Mouse (Mus musculus) embryonic facial prominence, embryonic 13.5 days (tissue): ENCODE data around the gene Oxsr1. TPM values are rescaled to one million over a fixed set of nuclear protein-coding genes. Genes with fewer than 3 reads are reported as not detected.
"Not testable (repeated sequence)": the region's sequence is repeated elsewhere in the genome, so short reads cannot be mapped to it uniquely, and the experiment has no call there.

Experiments used
- ATAC-seq: fragments of 200-750 bp; cut with Nextera tagmentation; 2 replicates; pipeline ENCODE4 v1.8.0; 2017; ENCODE audit warnings: low read depth; ENCODE audit not compliant: insufficient number of reproducible peaks, insufficient read depth, low FRiP score, low TSS enrichment
- H3K27ac ChIP-seq: fragments of 300-500 bp; sonication (generic); 2 replicates; pipeline ENCODE4 v1.5.1; 2015; ENCODE audit warnings: moderate library complexity, mild to moderate bottlenecking, inconsistent platforms
- H3K27me3 ChIP-seq: fragments of 300-500 bp; sonication (generic); 2 replicates; pipeline ENCODE4 v1.6.1; 2015; ENCODE audit warnings: mild to moderate bottlenecking, inconsistent platforms
- H3K36me3 ChIP-seq: fragments of 300-500 bp; sonication (generic); 2 replicates; pipeline ENCODE4 v1.6.1; 2015; ENCODE audit warnings: mild to moderate bottlenecking, inconsistent platforms
- H3K4me1 ChIP-seq: fragments of 300-500 bp; sonication (generic); 2 replicates; pipeline ENCODE4 v1.6.1; 2015; ENCODE audit warnings: inconsistent platforms
- H3K4me2 ChIP-seq: fragments of 300-500 bp; sonication (generic); 2 replicates; pipeline ENCODE4 v1.6.1; 2015; ENCODE audit warnings: moderate library complexity, mild to moderate bottlenecking, inconsistent platforms
- H3K4me3 ChIP-seq: fragments of 300-500 bp; sonication (generic); 2 replicates; pipeline ENCODE4 v1.5.1; 2015; ENCODE audit warnings: mild to moderate bottlenecking, inconsistent platforms
- H3K9ac ChIP-seq: fragments of 300-500 bp; sonication (generic); 2 replicates; pipeline ENCODE4 v1.6.1; 2015; ENCODE audit warnings: mild to moderate bottlenecking, inconsistent platforms
- H3K9me3 ChIP-seq: fragments of 300-500 bp; sonication (generic); 2 replicates; pipeline ENCODE4 v1.6.1; 2016; ENCODE audit warnings: inconsistent platforms
- WGBS: fragments of 180-500 bp; shearing (Covaris S2); methylation state at CpG from one replicate; pipeline ENCODE4 v1.1.7; 2015; ENCODE audit warnings: mixed read lengths; 5-methylcytosine and 5-hydroxymethylcytosine counted together
- polyA plus RNA-seq: library from polyadenylated mRNA; unstranded; fragments of >200 nt; fragmentation: Nextera tagmentation; extraction: Ambion mirVana; gene quantifications from 2 replicates; pipeline ENCODE4 v1.2.1, GENCODE M21; 2015

Gene Oxsr1
- polyA plus RNA-seq, 1 experiment from 2014 or later, result 11.7 TPM

DNA sequence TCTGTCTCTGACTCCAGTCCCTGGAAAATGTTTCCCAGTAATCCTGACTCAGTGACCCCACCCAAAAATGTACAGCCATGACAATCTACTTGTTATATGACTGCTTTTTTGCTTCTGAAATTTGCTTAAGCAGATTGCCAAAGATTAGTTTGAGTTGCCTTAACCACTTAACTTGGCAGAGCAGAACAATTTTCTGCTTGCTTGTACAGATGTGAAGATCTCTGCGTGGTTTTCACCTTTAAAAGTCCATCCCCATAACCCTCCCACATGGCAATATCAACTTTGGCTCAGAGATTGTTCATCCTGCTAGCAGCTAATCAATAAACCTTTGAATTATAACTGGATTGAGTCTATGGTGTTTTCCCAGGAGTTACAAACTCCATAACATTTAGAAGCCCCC, 13.2 kb downstream of the Oxsr1 start:
- 77% methylated on average over 1 of the region's 1 CpGs for WGBS
- H3K4me3 ChIP-seq, result no peak overlapping the region
- no peaks in the 10 kb centered on the region for H3K36me3 ChIP-seq
- ATAC-seq, result no peak
- no peaks in the 10 kb centered on the region for H3K27me3 ChIP-seq
- no peak overlapping the region for H3K27ac ChIP-seq
- H3K9ac ChIP-seq, result no peak overlapping the region
- no peaks in the 10 kb centered on the region for H3K4me1 ChIP-seq
- no peaks in the 10 kb centered on the region for H3K9me3 ChIP-seq
- H3K4me2 ChIP-seq, result no peak overlapping the region

DNA sequence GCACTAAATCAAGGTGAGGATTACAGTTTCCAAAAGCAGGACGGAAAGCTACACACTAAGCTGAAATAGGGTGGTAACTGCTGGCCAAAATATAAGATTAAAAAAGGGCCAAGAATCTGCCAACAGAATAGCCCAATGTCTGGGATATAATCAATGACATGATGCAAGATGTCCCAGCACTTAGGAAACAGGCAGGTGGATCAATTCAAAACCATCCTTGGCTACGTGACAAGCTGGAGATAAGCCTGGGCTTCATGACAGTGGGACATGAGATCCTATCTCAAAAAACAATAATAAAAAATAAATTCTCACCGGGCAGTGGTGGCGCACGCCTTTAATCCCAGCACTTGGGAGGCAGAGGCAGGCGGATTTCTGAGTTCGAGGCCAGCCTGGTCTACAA, 16.4 kb downstream of the Oxsr1 start:
- Histone ChIP-seq H3K4me2 (no peak overlapping the region), H3K9ac (no peak overlapping the region), H3K27ac (no peak overlapping the region), H3K4me1 (no peaks in the 10 kb centered on the region), H3K36me3 (peaks cover 15% of the 10 kb centered on the region), H3K27me3 (no peaks in the 10 kb centered on the region), H3K4me3 (no peak overlapping the region), H3K9me3 (no peaks in the 10 kb centered on the region)
- no peak for ATAC-seq
- 92% methylated on average over 7 of the region's 7 CpGs for WGBS

DNA sequence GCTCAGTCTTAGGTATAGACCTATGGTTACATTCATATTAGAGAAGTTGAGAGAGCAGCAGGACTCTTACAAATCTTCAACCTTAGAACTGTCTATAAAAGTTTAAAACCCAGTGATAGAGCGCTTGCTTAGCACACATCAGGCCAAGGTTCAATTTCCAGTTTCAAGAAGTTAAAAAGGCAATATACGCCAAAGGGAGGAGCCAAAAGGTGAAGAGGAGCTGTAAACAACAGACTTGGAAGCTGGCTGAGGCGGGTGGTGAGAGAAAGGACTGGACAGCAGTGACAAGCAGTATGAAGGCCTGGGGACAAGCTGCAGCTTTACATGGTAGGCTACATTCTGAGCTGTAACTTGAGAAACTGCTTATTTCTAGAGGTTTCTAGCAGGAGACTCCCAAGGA, 23.7 kb downstream of the Oxsr1 start:
- Histone ChIP-seq H3K27me3 (no peaks in the 10 kb centered on the region), H3K9me3 (no peaks in the 10 kb centered on the region), H3K9ac (no peak overlapping the region), H3K4me2 (no peak overlapping the region), H3K4me1 (no peaks in the 10 kb centered on the region), H3K27ac (no peak overlapping the region), H3K4me3 (no peak overlapping the region), H3K36me3 (peaks cover 18% of the 10 kb centered on the region)
- 88% methylated on average over 3 of the region's 3 CpGs for WGBS
- no peak for ATAC-seq

DNA sequence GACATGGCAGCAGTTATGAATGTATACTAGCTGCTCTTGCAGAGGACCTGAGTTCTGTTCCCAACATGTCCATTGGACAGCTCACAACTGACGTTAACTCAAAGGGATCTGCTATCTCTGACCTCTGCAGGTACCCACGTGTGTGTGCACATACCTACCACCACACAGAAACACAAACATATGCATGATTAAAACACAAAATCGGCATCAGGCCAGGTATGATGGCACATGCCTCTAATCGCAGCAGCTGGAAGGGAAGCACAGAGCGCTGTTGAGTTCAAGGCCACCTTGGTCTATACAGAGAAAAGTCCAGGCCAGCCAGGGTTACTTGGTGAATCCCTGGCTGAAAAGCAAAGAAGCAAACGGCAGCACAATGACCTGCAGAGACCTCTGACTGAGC, 24.5 kb downstream of the Oxsr1 start:
- H3K27me3 ChIP-seq, result no peaks in the 10 kb centered on the region
- no peak overlapping the region for H3K4me2 ChIP-seq
- peaks cover 18% of the 10 kb centered on the region for H3K36me3 ChIP-seq
- H3K4me1 ChIP-seq, result no peaks in the 10 kb centered on the region
- no peak overlapping the region for H3K9ac ChIP-seq
- WGBS, result 85% methylated on average over 6 of the region's 6 CpGs
- no peak overlapping the region for H3K27ac ChIP-seq
- H3K9me3 ChIP-seq, result no peaks in the 10 kb centered on the region
- H3K4me3 ChIP-seq, result no peak overlapping the region
- ATAC-seq, result no peak

DNA sequence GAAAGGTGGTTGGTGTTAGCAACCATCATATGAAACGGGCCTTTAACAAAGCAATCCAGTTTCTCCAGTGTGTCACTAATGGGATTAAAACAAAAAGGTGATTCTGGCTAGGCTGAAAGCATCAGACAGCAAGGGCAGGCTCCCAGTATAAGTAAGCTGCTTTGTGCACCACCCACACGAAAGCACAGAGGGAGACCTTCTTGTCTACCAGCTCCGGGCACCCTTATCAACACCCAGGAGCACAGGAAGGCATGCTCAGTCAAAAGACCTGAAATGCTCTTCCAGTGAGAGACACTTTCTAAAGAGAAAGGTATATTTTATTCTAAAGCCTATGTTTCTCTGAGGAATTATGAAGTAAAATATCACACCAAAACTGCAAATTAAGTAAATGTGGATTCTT, 31.4 kb downstream of the Oxsr1 start:
- ATAC-seq, result no peak
- WGBS, result 90% methylated on average over 3 of the region's 3 CpGs
- no peak overlapping the region for H3K4me3 ChIP-seq

DNA sequence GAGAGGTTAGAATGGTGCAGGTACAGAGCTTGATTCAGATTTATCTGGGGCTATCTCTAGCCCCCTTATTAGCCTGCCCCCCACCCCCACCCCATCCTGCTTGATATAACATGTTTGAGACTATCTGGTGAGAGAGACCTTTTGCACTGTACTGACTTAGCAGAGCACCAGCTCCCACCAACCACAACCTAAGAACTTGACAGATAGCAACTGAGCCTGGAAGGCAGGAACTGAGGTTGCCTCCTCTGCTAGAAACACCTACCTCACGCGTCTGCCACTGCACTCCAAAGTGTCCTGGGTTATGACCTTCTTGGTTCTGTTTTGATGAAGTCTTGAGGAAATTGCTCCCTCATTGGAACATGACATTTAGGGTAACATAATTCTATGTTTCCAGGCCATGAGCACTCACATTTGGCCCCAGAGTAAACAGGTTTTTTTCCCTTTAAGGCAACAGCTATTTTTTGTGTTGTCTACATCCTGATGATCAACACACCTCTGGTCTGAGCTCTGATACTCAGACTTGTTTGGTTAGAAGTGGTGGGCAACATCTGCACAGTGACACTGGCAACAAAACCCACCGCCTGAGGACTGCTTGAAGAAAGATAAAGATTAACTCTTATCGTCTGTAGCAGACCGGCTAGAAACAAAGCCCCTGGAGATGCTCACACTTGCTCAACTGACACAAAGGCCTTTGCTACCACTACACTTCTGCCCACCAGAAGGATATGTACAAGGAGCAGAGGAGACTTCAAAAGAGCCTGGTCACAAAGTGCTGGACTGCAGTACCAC, 41.1 kb downstream of the Oxsr1 start:
- H3K4me2 ChIP-seq, result no peak overlapping the region
- H3K36me3 ChIP-seq, result peaks cover 15% of the 10 kb centered on the region
- H3K9me3 ChIP-seq, result no peaks in the 10 kb centered on the region
- no peaks in the 10 kb centered on the region for H3K27me3 ChIP-seq
- no peak overlapping the region for H3K9ac ChIP-seq
- no peak for ATAC-seq
- H3K4me3 ChIP-seq, result no peak overlapping the region
- 88% methylated on average over 5 of the region's 5 CpGs for WGBS
- H3K4me1 ChIP-seq, result no peaks in the 10 kb centered on the region
- H3K27ac ChIP-seq, result no peak overlapping the region

More for the DNA sequence above, 31.4 kb downstream of the Oxsr1 start:
- H3K27me3 ChIP-seq, result no peaks in the 10 kb centered on the region
- no peak overlapping the region for H3K9ac ChIP-seq
- no peaks in the 10 kb centered on the region for H3K4me1 ChIP-seq
- no peak overlapping the region for H3K4me2 ChIP-seq
- peaks cover 8% of the 10 kb centered on the region; the same call in 1 of the 2 replicates for H3K36me3 ChIP-seq
- H3K27ac ChIP-seq, result no peak overlapping the region
- no peaks in the 10 kb centered on the region for H3K9me3 ChIP-seq

DNA sequence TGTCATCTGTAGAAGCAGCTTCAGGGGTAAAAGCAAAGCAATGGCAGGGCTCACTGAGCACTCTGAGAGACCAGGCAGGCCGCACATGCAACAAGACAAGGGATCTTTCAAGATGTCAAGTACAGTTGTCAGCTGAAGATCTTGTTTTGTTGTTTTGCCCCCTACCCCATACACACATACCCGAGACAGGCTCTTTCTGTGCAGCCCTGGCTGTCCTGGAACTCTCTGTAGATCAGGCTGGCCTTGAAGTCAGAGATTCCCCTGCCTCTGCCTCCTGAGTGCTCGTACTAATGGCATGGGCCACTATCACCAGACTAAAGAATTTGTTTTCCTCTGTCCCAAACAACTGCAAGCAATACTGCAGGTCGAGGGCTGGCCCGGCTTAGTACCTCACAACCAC, 44.2 kb downstream of the Oxsr1 start:
- H3K9ac ChIP-seq, result no peak overlapping the region
- H3K4me2 ChIP-seq, result no peak overlapping the region
- H3K27ac ChIP-seq, result no peak overlapping the region
- peaks cover 15% of the 10 kb centered on the region for H3K36me3 ChIP-seq
- no peak for ATAC-seq
- 94% methylated on average over 5 of the region's 5 CpGs for WGBS
- H3K27me3 ChIP-seq, result no peaks in the 10 kb centered on the region
- H3K9me3 ChIP-seq, result no peaks in the 10 kb centered on the region
- H3K4me1 ChIP-seq, result no peaks in the 10 kb centered on the region
- H3K4me3 ChIP-seq, result no peak overlapping the region

DNA sequence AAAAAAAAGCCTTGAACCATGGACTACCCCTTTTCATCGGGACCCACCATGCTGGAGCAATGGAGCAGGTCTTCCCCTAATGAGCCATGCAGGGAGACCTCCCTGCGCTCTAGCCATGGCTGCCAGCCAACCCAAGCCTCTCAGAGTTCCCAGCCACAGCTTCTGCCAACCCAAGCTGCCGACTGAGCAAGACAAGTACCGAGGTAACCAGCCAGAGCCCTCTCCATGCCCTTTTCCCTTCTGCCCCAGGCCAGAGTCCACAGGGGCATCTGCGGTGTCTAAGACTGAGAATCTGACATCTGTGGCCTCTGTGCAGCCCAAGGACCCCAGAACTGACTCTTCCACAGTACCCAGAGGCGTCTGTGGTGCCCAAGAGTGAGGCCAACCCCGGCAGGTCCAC, 45.9 kb downstream of the Oxsr1 start:
- Histone ChIP-seq H3K4me1 (no peaks in the 10 kb centered on the region), H3K9ac (no peak overlapping the region), H3K9me3 (no peaks in the 10 kb centered on the region), H3K27me3 (no peaks in the 10 kb centered on the region), H3K4me2 (no peak overlapping the region), H3K27ac (no peak overlapping the region), H3K36me3 (peaks cover 16% of the 10 kb centered on the region), H3K4me3 (no peak overlapping the region)
- ATAC-seq, result no peak
- WGBS, result 85% methylated on average over 7 of the region's 7 CpGs

DNA sequence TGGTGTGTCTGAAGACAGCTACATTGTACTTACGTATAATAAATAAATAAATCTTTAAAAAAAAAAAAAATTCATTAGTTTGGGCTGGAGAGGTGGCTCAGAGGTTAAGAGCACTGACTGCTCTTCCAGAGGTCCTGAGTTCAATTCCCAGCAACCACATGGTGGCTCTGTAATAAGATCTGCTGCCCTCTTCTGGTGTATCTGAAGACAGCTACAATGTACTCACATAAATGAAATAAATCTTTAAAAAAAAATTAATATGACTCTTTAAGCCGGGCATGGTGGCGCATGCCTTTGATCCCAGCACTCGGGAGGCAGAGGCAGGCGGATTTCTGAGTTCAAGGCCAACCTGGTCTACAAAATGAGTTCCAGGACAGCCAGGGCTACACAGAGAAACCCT, 47.4 kb downstream of the Oxsr1 start:
- peaks cover 13% of the 10 kb centered on the region for H3K36me3 ChIP-seq
- not testable (repeated sequence) for ATAC-seq, H3K9ac ChIP-seq, H3K9me3 ChIP-seq, H3K4me3 ChIP-seq, H3K27me3 ChIP-seq, H3K4me1 ChIP-seq, H3K27ac ChIP-seq, H3K4me2 ChIP-seq
- WGBS, result 95% methylated on average over 5 of the region's 5 CpGs

DNA sequence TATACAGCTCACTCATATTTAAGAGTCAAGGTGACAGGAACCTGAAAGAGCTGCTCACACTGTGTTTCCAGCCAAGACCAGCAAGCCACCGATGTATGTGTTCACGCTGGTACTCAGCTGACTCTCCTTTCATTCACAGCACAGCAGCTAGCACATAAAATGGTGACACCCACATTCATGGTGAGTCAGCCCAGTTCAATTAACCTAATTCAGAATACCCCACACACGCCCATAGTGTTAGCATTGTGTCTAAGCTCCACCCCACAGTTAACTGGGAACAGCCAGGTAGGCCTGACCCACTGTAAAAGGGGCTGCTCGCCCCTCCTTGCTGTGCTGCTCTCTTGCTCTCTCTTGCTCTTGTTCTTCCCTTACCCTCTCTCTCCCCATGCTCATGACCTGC, 50.7 kb downstream of the Oxsr1 start:
- Histone ChIP-seq H3K9me3 (no peaks in the 10 kb centered on the region), H3K27me3 (no peaks in the 10 kb centered on the region), H3K4me1 (no peaks in the 10 kb centered on the region), H3K36me3 (peaks cover 25% of the 10 kb centered on the region), H3K9ac (no peak overlapping the region), H3K27ac (no peak overlapping the region), H3K4me3 (no peak overlapping the region), H3K4me2 (no peak overlapping the region)
- WGBS, result 82% methylated on average over 4 of the region's 4 CpGs
- no peak for ATAC-seq

DNA sequence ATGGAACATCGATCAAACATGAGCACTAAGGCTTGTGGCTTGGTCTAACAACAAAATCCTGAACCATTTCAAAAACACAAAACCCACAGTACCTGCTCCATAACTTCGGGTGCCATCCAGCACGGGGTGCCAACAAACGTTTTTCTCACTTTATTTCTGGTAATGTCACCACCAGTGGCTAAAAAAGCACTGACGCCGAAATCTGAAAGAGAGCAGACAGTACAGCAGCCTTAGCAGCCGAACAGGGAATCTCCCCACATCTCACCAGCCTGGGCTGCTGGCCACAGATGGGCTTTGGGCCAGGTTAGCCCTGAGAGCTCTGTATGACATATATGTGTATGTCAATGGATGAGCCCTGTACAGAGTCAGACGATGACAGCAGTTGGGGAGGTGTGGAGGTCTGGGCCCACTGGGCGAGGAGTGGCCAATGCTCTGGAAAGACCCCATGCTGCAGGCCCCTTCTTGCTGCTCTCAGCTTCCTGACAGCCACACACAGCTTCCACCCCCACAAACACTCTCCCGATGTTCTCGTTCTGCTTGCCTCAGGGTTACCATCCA, 53.6 kb downstream of the Oxsr1 start:
- H3K27me3 ChIP-seq, result no peaks in the 10 kb centered on the region
- peaks cover 43% of the 10 kb centered on the region for H3K36me3 ChIP-seq
- H3K4me2 ChIP-seq, result no peak overlapping the region
- H3K4me1 ChIP-seq, result no peaks in the 10 kb centered on the region
- 94% methylated on average over 11 of the region's 11 CpGs for WGBS
- no peak overlapping the region for H3K27ac ChIP-seq
- H3K9me3 ChIP-seq, result no peaks in the 10 kb centered on the region
- H3K9ac ChIP-seq, result no peak overlapping the region; the same call in 1 of the 2 replicates
- no peak overlapping the region for H3K4me3 ChIP-seq
- no peak for ATAC-seq

DNA sequence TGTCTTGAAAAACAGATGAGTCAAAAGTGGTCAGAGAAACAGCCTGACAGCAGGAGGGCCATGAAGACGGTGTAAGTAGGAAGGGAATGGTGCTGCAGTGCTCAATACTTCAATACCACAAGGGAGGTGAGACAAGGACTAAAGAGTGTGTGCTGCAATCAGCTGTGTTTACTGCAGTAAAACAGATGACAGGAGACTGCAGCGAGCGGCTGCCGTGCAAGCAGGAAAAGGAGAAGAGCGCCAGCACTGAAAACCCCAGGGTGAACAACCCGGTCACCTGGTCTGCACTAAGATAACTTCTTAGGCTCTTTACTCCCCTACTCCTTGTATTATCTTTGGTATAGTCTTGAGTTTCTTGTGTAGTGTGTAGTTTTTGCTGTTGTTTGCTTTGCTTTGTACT, 54.1 kb downstream of the Oxsr1 start:
- Histone ChIP-seq H3K27me3 (no peaks in the 10 kb centered on the region), H3K4me1 (no peaks in the 10 kb centered on the region), H3K4me2 (no peak overlapping the region), H3K9me3 (no peaks in the 10 kb centered on the region), H3K9ac (no peak overlapping the region), H3K4me3 (no peak overlapping the region), H3K27ac (no peak overlapping the region), H3K36me3 (peaks cover 44% of the 10 kb centered on the region)
- ATAC-seq, result no peak
- 89% methylated on average over 6 of the region's 6 CpGs for WGBS
